Mouse (Mus musculus): ENCODE measurements around the gene Gm3149.
"Not testable (repeated sequence)": the region's sequence is repeated elsewhere in the genome, so short reads cannot be mapped to it uniquely, and the experiment has no call there.

The Gm3149 gene

DNA sequence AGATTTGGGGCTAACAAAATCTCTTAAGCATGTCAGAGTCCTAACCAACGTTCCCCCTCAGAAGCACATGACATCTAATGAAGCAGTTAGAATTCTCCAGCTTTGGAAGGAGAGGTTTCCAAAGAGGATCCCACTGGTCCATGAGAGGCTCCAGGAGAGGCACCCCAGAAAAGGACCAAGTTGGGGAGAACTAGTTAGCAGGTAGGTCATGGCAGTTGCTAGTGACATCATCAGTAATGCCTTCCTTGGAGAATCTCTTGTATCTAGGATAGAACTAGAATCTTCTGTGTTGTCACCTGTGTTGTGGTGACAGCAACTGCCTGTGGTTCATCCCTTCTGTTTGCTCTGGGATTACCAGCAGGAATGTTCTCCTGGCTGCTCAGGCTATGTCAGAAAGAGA, at the start of gene Gm3149:
Gm3149 (plus strand) TSS at position 301 of the 400 bp plus-strand sequence.
- not testable (repeated sequence) for DNase-seq (ENCODE audit: low spot score)

DNA sequence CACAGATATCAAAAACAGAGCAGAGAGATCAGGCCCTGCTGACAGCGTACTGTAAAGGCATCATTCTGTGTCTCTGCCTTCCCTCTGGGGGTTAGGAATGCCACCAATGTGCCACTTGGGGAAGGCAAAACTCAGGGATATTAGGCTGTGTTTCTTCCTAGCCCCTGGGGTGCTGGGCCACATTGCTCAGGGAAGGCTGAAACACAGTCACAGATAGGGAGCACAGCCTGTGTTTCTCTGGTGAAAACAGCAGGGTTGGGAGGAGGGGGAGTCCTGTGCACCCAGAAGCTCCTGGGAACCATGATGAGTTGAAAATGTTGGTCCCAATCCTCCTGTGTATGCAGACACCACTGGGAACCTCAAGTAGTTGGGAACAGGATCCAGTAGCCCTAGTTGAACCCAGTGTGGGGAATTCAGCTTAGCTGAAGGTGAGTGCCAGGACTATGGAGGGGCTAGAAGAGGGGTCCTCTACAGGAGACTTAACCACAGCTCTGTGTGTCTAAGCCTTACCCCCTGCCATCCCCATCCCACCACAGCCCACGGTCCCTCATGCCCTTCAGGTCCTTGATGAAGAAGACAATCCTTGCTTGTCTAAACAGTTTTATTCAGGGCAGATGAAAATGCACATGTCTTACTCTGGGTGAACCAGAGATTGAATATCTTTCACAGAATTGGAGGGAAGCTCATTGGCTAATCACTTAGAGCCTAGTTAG, 47.7 kb upstream of the Gm3149 start:
- not testable (repeated sequence) for DNase-seq (ENCODE audit: low spot score)

DNA sequence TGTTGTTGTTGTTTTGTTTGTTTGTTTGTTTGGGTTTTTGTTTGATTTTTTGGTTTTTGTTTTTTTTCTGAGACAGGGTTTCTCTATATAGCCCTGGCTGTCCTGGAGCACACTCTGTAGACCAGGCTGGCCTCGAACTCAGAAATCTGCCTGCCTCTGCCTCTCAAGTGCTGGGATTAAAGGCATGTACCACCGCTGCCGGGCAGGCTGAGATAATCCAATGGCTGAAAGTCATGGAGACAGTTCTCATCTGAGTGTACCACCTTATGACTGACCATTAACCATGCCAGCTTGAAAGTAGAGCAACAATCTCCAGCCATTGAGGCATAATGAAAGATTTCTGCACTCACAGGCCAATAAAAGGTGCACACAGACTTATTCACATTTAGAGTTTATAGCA, 37.3 kb upstream of the Gm3149 start:
- not testable (repeated sequence) for DNase-seq (ENCODE audit: low spot score)

DNA sequence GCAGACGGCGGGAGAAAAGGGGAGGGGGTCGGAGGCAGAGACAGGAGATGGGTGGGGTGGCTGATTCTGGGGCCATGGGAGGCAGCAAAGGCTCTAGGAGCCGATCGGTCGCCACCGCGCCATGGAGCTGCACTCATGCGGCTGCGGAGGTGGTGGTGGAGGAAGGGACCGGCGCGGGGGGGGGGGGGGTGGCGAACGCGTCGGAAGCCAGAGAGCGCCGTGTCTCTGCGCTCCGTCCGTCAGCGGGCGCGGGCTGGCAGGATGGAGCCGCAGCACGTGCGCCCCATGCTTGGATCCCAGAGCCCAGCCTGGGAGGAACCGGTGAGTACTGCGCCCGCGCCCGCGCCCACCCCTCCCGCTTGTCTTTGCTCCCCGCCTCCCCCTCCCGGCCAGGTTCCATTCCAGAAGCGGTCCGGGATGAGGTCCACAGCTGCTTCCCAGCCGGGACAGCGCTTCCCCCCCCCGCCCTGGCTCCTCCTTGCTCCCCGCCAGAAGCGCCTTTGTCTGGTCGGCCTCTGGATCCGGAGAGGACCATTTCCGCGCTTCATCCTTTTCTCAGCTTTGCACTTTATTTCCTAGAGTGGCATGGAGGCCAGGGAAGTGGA, 17.5 kb downstream of the Gm3149 start, which contains the start of gene 2610042L04Rik:
2610042L04Rik (plus strand) TSS at position 288 of the 605 bp plus-strand sequence.
- not testable (repeated sequence) for DNase-seq (ENCODE audit: low spot score)

DNA sequence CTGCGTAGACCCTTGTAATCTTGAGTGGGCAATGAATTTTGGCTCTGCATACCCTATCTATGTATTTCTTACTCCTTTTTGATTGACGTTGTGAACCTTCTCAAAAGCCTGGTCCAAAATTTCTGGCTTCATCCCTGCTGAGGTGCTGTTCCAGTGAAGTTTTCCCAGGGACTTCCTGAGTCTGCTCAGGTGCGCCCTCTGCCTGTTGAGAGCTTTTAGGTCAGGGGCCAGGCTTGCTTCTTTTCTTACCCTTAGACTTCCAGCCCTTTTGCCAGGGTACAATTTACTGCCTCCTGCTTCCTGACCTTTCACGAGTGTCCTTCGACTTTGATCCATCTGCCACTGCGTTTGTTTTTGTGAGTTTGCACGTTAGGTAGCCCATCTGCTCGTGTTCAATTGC, 18.4 kb downstream of the Gm3149 start:
- not testable (repeated sequence) for DNase-seq (ENCODE audit: low spot score)

DNA sequence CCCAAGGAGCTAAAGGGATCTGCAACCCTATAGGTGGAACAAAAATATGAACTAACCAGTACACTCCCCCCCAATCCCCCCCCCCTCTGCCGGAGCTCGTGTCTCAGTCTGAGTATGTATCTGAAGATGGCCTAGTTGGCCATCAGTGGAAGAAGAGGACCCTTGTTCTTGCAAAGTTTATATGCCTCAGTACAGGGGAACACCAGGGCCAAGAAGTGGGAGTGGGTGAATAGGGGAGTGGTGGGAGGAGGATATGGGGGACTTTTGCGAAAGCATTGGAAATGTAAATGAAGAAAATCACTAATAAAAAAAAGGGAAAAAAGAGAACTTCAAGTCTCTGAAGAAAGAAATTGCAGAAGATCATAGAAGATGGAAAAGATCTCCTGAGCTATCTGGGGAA, 51.9 kb downstream of the Gm3149 start:
- not testable (repeated sequence) for DNase-seq (ENCODE audit: low spot score)

DNA sequence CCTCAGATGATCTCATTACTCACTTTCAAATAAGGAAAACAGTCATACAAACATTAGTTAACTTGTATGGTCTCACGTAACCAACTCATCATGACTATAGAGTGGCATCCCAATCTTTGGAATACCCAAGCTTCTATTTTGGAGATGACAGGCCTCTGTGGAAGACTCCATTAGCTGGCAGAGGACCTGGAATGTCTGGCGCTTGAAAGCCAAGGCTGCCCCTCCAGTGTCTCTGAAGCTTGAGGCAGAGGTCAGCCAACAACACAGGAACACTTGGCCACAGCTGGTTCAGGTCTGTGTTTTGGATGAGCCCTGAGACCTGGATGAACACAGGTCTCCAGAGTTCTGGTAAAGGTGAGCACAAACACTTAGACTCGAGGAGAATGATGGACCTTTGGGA, 52.6 kb downstream of the Gm3149 start:
- not testable (repeated sequence) for DNase-seq (ENCODE audit: low spot score)

Data from testis, postnatal 14 days (tissue).